Mouse (Mus musculus) E14TG2a.4 (cell line): Measurements from ENCODE around the gene Adamtsl4.
A peak's percentile ranks its signal among the peaks of the same experiment; 100 is the strongest.

Source experiments
- H3K27me3 ChIP-seq: 2 replicates; pipeline ENCODE4 v1.6.1; 2014; ENCODE audit warnings: low read length, control low read depth; ENCODE audit not compliant: insufficient read depth
- H3K36me3 ChIP-seq: 2 replicates; pipeline ENCODE4 v1.6.1; 2014; ENCODE audit warnings: low read length, control low read depth; ENCODE audit not compliant: insufficient read depth
- H3K4me1 ChIP-seq: replicated peaks from 2 replicates; pipeline ENCODE4 v1.6.1; 2014; ENCODE audit warnings: low read depth, low read length, control low read depth
- H3K4me3 ChIP-seq: replicated peaks from 2 replicates; pipeline ENCODE4 v1.5.1; 2014; ENCODE audit warnings: mild to moderate bottlenecking, low read length
- H3K9me3 ChIP-seq: 2 replicates; pipeline ENCODE4 v1.6.1; 2014; ENCODE audit warnings: low read length, control low read depth
- CTCF ChIP-seq: conservative IDR thresholded peaks from 2 replicates; pipeline ENCODE4 v1.5.1; 2014; ENCODE audit warnings: low read length
- NANOG ChIP-seq: IDR thresholded peaks from 2 replicates; pipeline ENCODE4 v1.6.1; 2014; ENCODE audit warnings: borderline replicate concordance, low read length, mixed read lengths
- POU5F1 ChIP-seq: IDR thresholded peaks from 2 replicates; pipeline ENCODE4 v1.6.1; 2014; ENCODE audit warnings: low read length, borderline replicate concordance

Adamtsl4 gene

DNA sequence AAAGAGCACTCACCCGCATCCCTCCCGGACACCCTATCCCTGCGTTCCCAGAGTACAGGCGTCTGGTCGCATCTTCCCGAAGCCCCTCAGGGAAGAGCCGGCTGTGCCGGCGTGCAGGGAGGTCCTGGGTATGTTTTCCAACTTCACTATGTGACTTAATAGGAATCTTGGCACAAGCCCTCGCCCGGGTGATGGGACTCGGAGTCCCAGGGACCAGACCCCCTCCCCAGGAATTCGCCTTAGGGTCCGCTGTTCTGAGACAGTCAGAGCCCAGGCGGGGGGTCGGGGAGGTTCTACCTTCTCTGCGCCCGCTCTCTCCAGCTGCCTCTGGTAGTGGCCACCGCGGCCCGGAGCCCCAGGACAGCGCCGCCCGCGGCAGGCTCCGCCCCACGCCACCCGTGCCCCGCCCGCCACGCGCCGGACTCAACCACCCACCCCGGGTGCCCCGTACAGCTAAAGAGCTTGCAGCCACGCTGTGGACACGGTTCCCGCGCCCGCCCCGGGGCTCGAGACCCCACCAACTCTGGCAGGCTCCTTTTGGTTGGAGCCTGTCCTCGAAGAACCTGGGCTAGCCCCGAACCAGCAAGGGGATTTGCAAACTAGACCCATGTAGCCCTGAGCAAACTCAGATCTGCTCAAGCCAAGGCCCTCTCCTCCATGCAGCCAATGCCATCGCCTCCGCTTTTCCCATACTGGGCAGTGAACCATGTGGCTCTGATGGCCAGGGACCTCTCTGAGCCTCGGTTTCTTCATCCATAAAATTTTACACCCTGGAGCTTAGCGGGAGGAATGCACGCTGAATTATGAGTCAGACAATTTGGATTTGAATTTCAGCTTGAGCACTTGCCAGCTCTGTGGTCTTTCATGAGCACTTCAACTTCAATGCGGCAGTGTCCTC, at the start of gene Adamtsl4:
Adamtsl4 (minus strand) TSS at position 394 of the 898 bp plus-strand sequence.
- H3K36me3 ChIP-seq = no peaks in the 10 kb centered on the region
- H3K4me1 ChIP-seq = peaks cover 73% of the 10 kb centered on the region
- no peaks in the 10 kb centered on the region for H3K9me3 ChIP-seq
- TF ChIP-seq POU5F1 = no peak
- TF ChIP-seq NANOG = no peak
- no peak for TF ChIP-seq CTCF
- peaks cover 32% of the 10 kb centered on the region for H3K27me3 ChIP-seq
- peak within 1 kb of the TSS; percentile 74 for H3K4me3 ChIP-seq

DNA sequence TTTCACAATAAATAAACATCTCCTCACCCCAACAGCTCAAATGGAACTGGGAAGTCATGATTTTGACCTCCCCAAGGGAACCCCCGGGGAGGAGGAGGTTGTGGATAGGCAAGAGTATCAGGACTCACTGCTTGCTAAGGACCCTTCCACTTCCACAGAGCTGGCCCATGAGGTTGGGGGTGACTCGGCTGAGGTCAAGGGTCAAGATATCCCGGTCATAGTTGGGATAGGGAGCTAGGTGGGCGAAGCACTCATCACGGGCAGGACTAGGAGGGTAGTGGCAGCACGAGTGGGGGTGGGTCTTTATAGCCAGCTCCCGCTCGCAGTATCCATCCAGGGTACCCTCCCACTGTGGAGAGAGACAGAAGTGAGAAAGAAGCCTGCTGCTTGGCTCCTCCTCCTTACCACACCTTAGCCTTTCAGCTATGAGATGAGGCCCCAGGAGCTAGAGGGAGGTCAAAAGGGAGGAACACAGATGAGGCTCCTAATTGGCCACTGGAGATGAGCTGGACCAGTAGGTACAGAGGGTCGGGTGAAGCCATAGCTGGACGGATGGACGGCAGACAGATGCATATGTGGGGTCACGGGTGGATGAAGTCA, 47.5 kb upstream of the Adamtsl4 start:
- H3K4me1 ChIP-seq = peaks cover 87% of the 10 kb centered on the region
- TF ChIP-seq POU5F1 (no peak), NANOG (no peak), CTCF (no peak)
- peaks cover 65% of the 10 kb centered on the region for H3K36me3 ChIP-seq
- peaks cover 18% of the 10 kb centered on the region for H3K27me3 ChIP-seq
- no peaks in the 10 kb centered on the region for H3K9me3 ChIP-seq
- peak overlapping the region; percentile 65 for H3K4me3 ChIP-seq

- H3K4me1 ChIP-seq = peaks cover 77% of the 10 kb centered on the region
- peaks cover 55% of the 10 kb centered on the region for H3K36me3 ChIP-seq
- H3K27me3 ChIP-seq = peaks cover 18% of the 10 kb centered on the region
- TF ChIP-seq NANOG (no peak), POU5F1 (no peak), CTCF (no peak)
- H3K9me3 ChIP-seq = no peaks in the 10 kb centered on the region
- no peak overlapping the region for H3K4me3 ChIP-seq
These were observed 46.5 kb upstream of the Adamtsl4 start for GRCm38 (mm10) chr3:95734092-95734702.

- Histone ChIP-seq H3K9me3 (no peaks in the 10 kb centered on the region), H3K27me3 (peaks cover 18% of the 10 kb centered on the region), H3K4me3 (no peak overlapping the region), H3K4me1 (peaks cover 65% of the 10 kb centered on the region), H3K36me3 (peaks cover 43% of the 10 kb centered on the region)
- TF ChIP-seq NANOG = no peak
- no peak for TF ChIP-seq POU5F1
- TF ChIP-seq CTCF = no peak
These were observed 45.2 kb upstream of the Adamtsl4 start for GRCm38 (mm10) chr3:95732744-95733521.

- no peaks in the 10 kb centered on the region for H3K9me3 ChIP-seq
- H3K36me3 ChIP-seq = peaks cover 38% of the 10 kb centered on the region
- H3K4me1 ChIP-seq = peaks cover 59% of the 10 kb centered on the region
- H3K4me3 ChIP-seq = no peak overlapping the region
- peaks cover 18% of the 10 kb centered on the region for H3K27me3 ChIP-seq
- TF ChIP-seq POU5F1 = no peak
- no peak for TF ChIP-seq NANOG
- no peak for TF ChIP-seq CTCF
These were observed 44.6 kb upstream of the Adamtsl4 start for GRCm38 (mm10) chr3:95732297-95732696.

DNA sequence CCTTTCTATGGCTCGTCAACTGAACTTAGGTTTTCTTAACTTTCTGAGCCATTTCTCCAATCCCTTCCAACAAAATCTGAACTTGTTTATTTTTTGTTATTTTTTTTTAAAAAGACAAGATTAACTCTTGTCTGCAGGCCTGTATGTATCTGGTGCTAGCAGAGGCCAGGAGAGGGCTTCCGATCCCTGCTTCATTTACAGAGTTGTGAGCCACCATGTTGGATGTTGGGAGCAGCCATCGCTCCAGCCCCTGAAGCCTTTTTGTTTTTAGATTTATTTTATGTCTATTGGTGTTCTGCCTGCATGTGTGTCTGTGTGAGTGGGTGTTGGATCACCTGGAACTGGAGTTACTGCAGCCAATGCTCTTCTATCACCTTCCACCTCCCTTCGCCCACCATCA, 44.1 kb upstream of the Adamtsl4 start:
- Histone ChIP-seq H3K4me3 (no peak overlapping the region), H3K4me1 (peaks cover 54% of the 10 kb centered on the region), H3K27me3 (peaks cover 14% of the 10 kb centered on the region), H3K9me3 (no peaks in the 10 kb centered on the region), H3K36me3 (peaks cover 33% of the 10 kb centered on the region)
- no peak for TF ChIP-seq CTCF
- TF ChIP-seq POU5F1 = no peak
- TF ChIP-seq NANOG = no peak

DNA sequence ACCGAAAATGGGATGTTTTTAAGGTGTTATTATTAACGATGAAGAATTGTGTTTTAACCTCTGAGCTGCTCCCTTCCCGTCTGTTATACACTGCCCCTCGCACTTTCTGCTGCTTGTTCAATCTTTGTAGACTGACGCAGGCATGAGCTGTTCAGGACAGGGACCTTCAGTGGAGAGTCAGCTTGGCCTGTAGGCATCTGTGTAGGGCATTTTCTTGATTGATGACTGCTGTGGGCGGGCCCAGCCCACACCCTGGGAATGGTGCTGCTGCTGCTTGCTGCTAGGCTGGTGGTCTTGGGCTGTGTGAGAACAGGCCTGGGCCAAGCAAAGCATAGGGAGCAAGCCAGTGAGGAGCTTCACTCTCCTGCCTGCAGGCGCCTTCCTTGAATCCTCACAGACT, 42.7 kb upstream of the Adamtsl4 start:
- Histone ChIP-seq H3K9me3 (no peaks in the 10 kb centered on the region), H3K27me3 (peaks cover under 1% of the 10 kb centered on the region; the same call in 1 of the 2 replicates), H3K4me1 (peaks cover 40% of the 10 kb centered on the region), H3K4me3 (no peak overlapping the region), H3K36me3 (peaks cover 19% of the 10 kb centered on the region)
- TF ChIP-seq NANOG = no peak
- no peak for TF ChIP-seq CTCF
- no peak for TF ChIP-seq POU5F1

GRCm38 (mm10) chr3:95728906-95729305, 41.2 kb upstream of the Adamtsl4 start:
- peaks cover 25% of the 10 kb centered on the region for H3K4me1 ChIP-seq

More at GRCm38 (mm10) chr3:95728906-95729305, 41.2 kb upstream of the Adamtsl4 start:
- TF ChIP-seq CTCF = no peak
- no peak for TF ChIP-seq NANOG
- no peak for TF ChIP-seq POU5F1
- Histone ChIP-seq H3K36me3 (peaks cover 4% of the 10 kb centered on the region; the same call in 1 of the 2 replicates), H3K4me3 (no peak overlapping the region), H3K27me3 (no peaks in the 10 kb centered on the region), H3K9me3 (no peaks in the 10 kb centered on the region)
